Mouse (Mus musculus) bone marrow, adult 2 months (tissue): ENCODE measurements at regions not wholly inside any gene's neighbourhood (a gene's known extent, or its start where the extent isn't known, plus 50 kb on each side); places are given as distances from the start of the nearest gene placed in this dataset.

ENCODE experiments used
- CTCF ChIP-seq: fragments of 200-500 bp; IDR thresholded peaks from 2 replicates; pipeline ENCODE4 v1.5.1; 2011; ENCODE audit warnings: low read length, control low read depth; ENCODE audit not compliant: control insufficient read depth, insufficient read depth
- POLR2A ChIP-seq: fragments of 200-500 bp; IDR thresholded peaks from 2 replicates; pipeline ENCODE4 v1.6.1; 2011; ENCODE audit warnings: low read depth, mild to moderate bottlenecking, control low read depth, low read length, borderline replicate concordance; ENCODE audit not compliant: control insufficient read depth

- TF ChIP-seq POLR2A (no peak), CTCF (no peak)
Observed at GRCm38 (mm10) chr3:147990831-147991230, 999.5 kb downstream of the Adgrl2 start.
